Mouse (Mus musculus): ENCODE measurements around the gene Olfr1418. TPM values are rescaled to one million over a fixed set of nuclear protein-coding genes. Genes with fewer than 3 reads are reported as not detected.

Olfr1418 gene
- not detected for total RNA-seq (2023)

GRCm38 (mm10) chr19:11860966-11861365 is at the start of gene Olfr1418:
Gene Olfr1418, minus strand, starts transcription at chr19:11861066.

GRCm38 (mm10) chr19:11886265-11886664 is 25.4 kb upstream of the Olfr1418 start, which contains the start of gene Olfr1420:
Gene Olfr1420, plus strand, starts transcription at chr19:11886565.

DNA sequence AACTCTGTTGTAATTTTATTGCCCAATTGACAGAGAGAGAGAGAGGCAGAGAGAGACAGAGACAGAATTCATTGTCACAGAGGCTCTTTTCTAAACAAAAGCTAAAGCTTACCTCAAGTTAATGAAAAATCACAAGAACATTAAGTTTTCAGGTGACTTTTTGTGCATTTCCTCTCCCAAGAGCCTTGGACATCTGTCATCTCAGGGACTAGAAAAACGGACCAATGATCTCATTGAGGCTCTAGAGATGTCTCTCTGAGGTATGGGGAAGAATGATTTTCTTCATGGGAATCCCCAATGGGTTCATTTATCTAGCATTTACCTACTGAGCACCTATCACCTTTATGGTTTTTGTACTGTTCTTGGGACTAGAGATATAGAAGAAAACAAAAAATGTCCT is 14.1 kb upstream of the Olfr1418 start, which contains the start of gene Olfr1419:
Gene Olfr1419 (minus strand): TSS at position 101 of the 400 bp plus-strand sequence.

DNA sequence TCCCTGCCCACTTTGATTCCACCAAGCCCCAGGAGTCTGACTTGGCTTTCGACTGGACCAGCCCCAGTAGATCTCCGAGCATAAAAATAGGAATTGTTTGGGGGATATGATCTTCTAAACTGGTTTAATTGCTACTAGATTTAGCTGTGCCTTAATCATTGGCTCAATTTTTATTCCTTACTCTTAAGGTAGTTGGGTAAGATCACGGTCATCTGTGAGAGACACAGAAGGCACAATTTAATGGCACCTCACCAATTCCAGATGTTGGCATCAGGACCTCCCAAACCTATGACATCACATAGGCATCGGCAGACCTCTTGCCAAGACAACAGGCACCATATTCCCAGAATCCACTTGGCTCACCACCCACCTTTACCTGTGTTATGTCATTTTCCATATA is 21.7 kb downstream of the Olfr1418 start, which contains the start of gene Olfr1417:
Gene Olfr1417 (minus strand): TSS at position 101 of the 400 bp plus-strand sequence.

GRCm38 (mm10) chr19:11819143-11819700 is 41.6 kb downstream of the Olfr1418 start, which contains the start of gene Stx3:
Gene Stx3, minus strand, starts transcription at chr19:11819403.

Other genes starting within 250 kb of the Olfr1418 start
- not detected for gene Ms4a2, start 237.3 kb downstream of the Olfr1418 start, total RNA-seq (2023)
- not detected for gene Ms4a3, start 220.2 kb downstream of the Olfr1418 start, total RNA-seq (2023)
- not detected for gene Oosp2, start 200.5 kb downstream of the Olfr1418 start, total RNA-seq (2023)
- 1.4 TPM for gene Oosp1, start 169.9 kb downstream of the Olfr1418 start, total RNA-seq (2023)
- not detected for gene Oosp3, start 164.0 kb downstream of the Olfr1418 start, total RNA-seq (2023)
- gene Gif, start 113.5 kb downstream of the Olfr1418 start, total RNA-seq (2023): not detected
- 22.4 TPM for gene Mrpl16, start 90.7 kb downstream of the Olfr1418 start, total RNA-seq (2023)
- 9.5 TPM for gene Stx3, start 41.7 kb downstream of the Olfr1418 start, total RNA-seq (2023)
- not detected for gene Olfr1417, start 21.8 kb downstream of the Olfr1418 start, total RNA-seq (2023)
- gene Olfr1419, start 14.0 kb upstream of the Olfr1418 start, total RNA-seq (2023): not detected
- not detected for gene Olfr1420, start 25.5 kb upstream of the Olfr1418 start, total RNA-seq (2023)
- gene Patl1, start 51.3 kb upstream of the Olfr1418 start, total RNA-seq (2023): 54.0 TPM
- gene Osbp, start 104.9 kb upstream of the Olfr1418 start, total RNA-seq (2023): 44.4 TPM
- not detected for gene Olfr1423, start 180.3 kb upstream of the Olfr1418 start, total RNA-seq (2023)
- not detected for gene Olfr1424, start 201.6 kb upstream of the Olfr1418 start, total RNA-seq (2023)
- gene Olfr1425, start 216.7 kb upstream of the Olfr1418 start, total RNA-seq (2023): not detected
- not detected for gene Olfr1426, start 230.9 kb upstream of the Olfr1418 start, total RNA-seq (2023)
- gene Olfr1427, start 242.3 kb upstream of the Olfr1418 start, total RNA-seq (2023): not detected